Mouse (Mus musculus) myocyte (in vitro differentiated cells): ENCODE data around the gene Clcnka. TPM values are rescaled to one million over a fixed set of nuclear protein-coding genes. Genes with fewer than 3 reads are reported as not detected.

ENCODE experiments used
- H3K27me3 ChIP-seq: one replicate; pipeline ENCODE4 v1.6.1; 2011; ENCODE audit not compliant: control insufficient read depth, insufficient read depth, insufficient read length
- H3K36me3 ChIP-seq: one replicate; pipeline ENCODE4 v1.6.1; 2011; ENCODE audit not compliant: control insufficient read depth, insufficient read depth
- H3K4me2 ChIP-seq: one replicate; pipeline ENCODE4 v1.6.1; 2011; ENCODE audit warnings: low read depth, control low read depth
- H3K4me3 ChIP-seq: one replicate; pipeline ENCODE4 v1.5.1; 2011; ENCODE audit warnings: mild to moderate bottlenecking, control low read depth, moderate library complexity
- H3K79me2 ChIP-seq: one replicate; pipeline ENCODE4 v1.6.1; 2011; ENCODE audit not compliant: control insufficient read depth, insufficient read depth
- H3ac ChIP-seq: one replicate; pipeline ENCODE4 v1.6.1; 2011; ENCODE audit not compliant: control insufficient read depth, insufficient read length
- CEBPB ChIP-seq: IDR thresholded peaks from 2 replicates; pipeline ENCODE4 v1.6.1; 2011; ENCODE audit warnings: mild to moderate bottlenecking, moderate library complexity; ENCODE audit not compliant: poor library complexity, insufficient read depth, severe bottlenecking
- E2F4 ChIP-seq: IDR thresholded peaks from one replicate; pipeline ENCODE4 v1.6.1; 2011; ENCODE audit warnings: mild to moderate bottlenecking, control low read depth, moderate library complexity; ENCODE audit not compliant: insufficient read depth
- MAX ChIP-seq: IDR thresholded peaks from one replicate; pipeline ENCODE4 v1.6.1; 2011; ENCODE audit warnings: low read depth, mild to moderate bottlenecking, control low read depth
- MYOD1 ChIP-seq, 3 experiments: IDR thresholded peaks; one replicate each; pipeline ENCODE4 v1.6.1; 2011; ENCODE audit warnings: control low read depth in 2 of 3, low read depth in 2 of 3, mild to moderate bottlenecking in 2 of 3, moderate library complexity in 1 of 3; ENCODE audit not compliant: insufficient read length in 2 of 3, control insufficient read depth in 1 of 3
- MYOG ChIP-seq, 3 experiments: IDR thresholded peaks; one replicate each; pipeline ENCODE4 v1.6.1; 2011; ENCODE audit warnings: control low read depth in 2 of 3, low read depth in 2 of 3, mild to moderate bottlenecking in 2 of 3; ENCODE audit not compliant: insufficient read length in 2 of 3, control insufficient read depth in 1 of 3, insufficient read depth in 1 of 3
- POLR2A ChIP-seq: IDR thresholded peaks from one replicate; pipeline ENCODE4 v1.6.1; 2011; ENCODE audit warnings: low read depth, mild to moderate bottlenecking, control low read depth, moderate library complexity; ENCODE audit not compliant: insufficient read length
- POLR2AphosphoS2 ChIP-seq: IDR thresholded peaks from one replicate; pipeline ENCODE4 v1.6.1; 2011; ENCODE audit warnings: low read depth, control low read depth; ENCODE audit not compliant: insufficient read length
- REST ChIP-seq: IDR thresholded peaks from one replicate; pipeline ENCODE4 v1.6.1; 2011; ENCODE audit warnings: mild to moderate bottlenecking, control low read depth, moderate library complexity; ENCODE audit not compliant: insufficient read depth, insufficient read length
- SRF ChIP-seq: IDR thresholded peaks from one replicate; pipeline ENCODE4 v1.6.1; 2011; ENCODE audit warnings: low read depth; ENCODE audit not compliant: control insufficient read depth, insufficient read length
- TCF12 ChIP-seq: IDR thresholded peaks from one replicate; pipeline ENCODE4 v1.6.1; 2011; ENCODE audit warnings: mild to moderate bottlenecking, control low read depth; ENCODE audit not compliant: poor library complexity, insufficient read depth, severe bottlenecking
- TCF3 ChIP-seq: IDR thresholded peaks from one replicate; pipeline ENCODE4 v1.6.1; 2011; ENCODE audit warnings: low read depth, control low read depth; ENCODE audit not compliant: insufficient read length
- USF1 ChIP-seq: IDR thresholded peaks from one replicate; pipeline ENCODE4 v1.6.1; 2011; ENCODE audit warnings: low read depth, mild to moderate bottlenecking, control low read depth, moderate library complexity
- polyA plus RNA-seq: library from polyadenylated mRNA; unstranded; fragments of >200 nt; fragmentation: generic; extraction: Trizol; gene quantifications from one replicate; pipeline ENCODE4 v1.2.1, GENCODE M21; 2012; ENCODE audit warnings: missing spikeins

The Clcnka gene
- polyA plus RNA-seq, 1 experiment, result 0.85 TPM

- no peak overlapping the region for H3K4me3 ChIP-seq
- no peaks in the 10 kb centered on the region for H3K79me2 ChIP-seq
- H3ac ChIP-seq, result no peak overlapping the region
- H3K4me2 ChIP-seq, result no peak overlapping the region
- no peaks in the 10 kb centered on the region for H3K36me3 ChIP-seq
- H3K27me3 ChIP-seq, result no peaks in the 10 kb centered on the region
- TF ChIP-seq TCF12 (no peak), TCF3 (no peak), MYOG (IDR thresholded peaks at IDR 0.05; ENCODE audit: control insufficient read depth in 1 of 3, insufficient read depth in 1 of 3, insufficient read length in 2 of 3, low read depth in 2 of 3) (no peak), E2F4 (no peak), POLR2A (no peak), MYOD1 (IDR thresholded peaks at IDR 0.05; ENCODE audit: control insufficient read depth in 1 of 3, insufficient read length in 2 of 3, low read depth in 2 of 3) (no peak), MAX (no peak), REST (no peak), USF1 (no peak), SRF (no peak), CEBPB (no peak), POLR2AphosphoS2 (no peak)
Measured at GRCm38 (mm10) chr4:141353868-141354267, 44.7 kb downstream of the Clcnka start.

- Histone ChIP-seq H3K4me3 (no peak overlapping the region), H3K4me2 (no peak overlapping the region), H3K36me3 (no peaks in the 10 kb centered on the region), H3K79me2 (no peaks in the 10 kb centered on the region), H3K27me3 (no peaks in the 10 kb centered on the region), H3ac (no peak overlapping the region)
- TF ChIP-seq POLR2AphosphoS2, result no peak
- TF ChIP-seq SRF, result no peak
- TF ChIP-seq MYOG (IDR thresholded peaks at IDR 0.05; ENCODE audit: control insufficient read depth in 1 of 3, insufficient read depth in 1 of 3, insufficient read length in 2 of 3, low read depth in 2 of 3), result no peak
Measured at GRCm38 (mm10) chr4:141352986-141353385, 45.5 kb downstream of the Clcnka start.

- Histone ChIP-seq H3K4me2 (no peak overlapping the region), H3K79me2 (no peaks in the 10 kb centered on the region), H3K4me3 (no peak overlapping the region), H3K36me3 (no peaks in the 10 kb centered on the region), H3ac (no peak overlapping the region), H3K27me3 (no peaks in the 10 kb centered on the region)
- no peak for TF ChIP-seq REST
- no peak for TF ChIP-seq TCF3
- TF ChIP-seq MYOG (IDR thresholded peaks at IDR 0.05; ENCODE audit: control insufficient read depth in 1 of 3, insufficient read depth in 1 of 3, insufficient read length in 2 of 3, low read depth in 2 of 3), result no peak
- no peak for TF ChIP-seq POLR2AphosphoS2
- TF ChIP-seq E2F4, result no peak
- no peak for TF ChIP-seq MYOD1 (IDR thresholded peaks at IDR 0.05; ENCODE audit: control insufficient read depth in 1 of 3, insufficient read length in 2 of 3, low read depth in 2 of 3)
- no peak for TF ChIP-seq POLR2A
- no peak for TF ChIP-seq TCF12
- no peak for TF ChIP-seq SRF
- TF ChIP-seq MAX, result no peak
- no peak for TF ChIP-seq CEBPB
- TF ChIP-seq USF1, result no peak
Measured at GRCm38 (mm10) chr4:141351972-141352371, 46.6 kb downstream of the Clcnka start.

GRCm38 (mm10) chr4:141350015-141350414, 48.5 kb downstream of the Clcnka start:
- H3K79me2 ChIP-seq, result no peaks in the 10 kb centered on the region
- H3ac ChIP-seq, result no peak overlapping the region
- H3K36me3 ChIP-seq, result no peaks in the 10 kb centered on the region
- no peak for TF ChIP-seq REST
- H3K4me2 ChIP-seq, result no peak overlapping the region
- no peaks in the 10 kb centered on the region for H3K27me3 ChIP-seq
- no peak overlapping the region for H3K4me3 ChIP-seq

GRCm38 (mm10) chr4:141348616-141349015, 49.9 kb downstream of the Clcnka start:
- Histone ChIP-seq H3K79me2 (no peaks in the 10 kb centered on the region), H3K4me2 (no peak overlapping the region), H3K27me3 (no peaks in the 10 kb centered on the region), H3K36me3 (no peaks in the 10 kb centered on the region), H3ac (no peak overlapping the region), H3K4me3 (no peak overlapping the region)
- TF ChIP-seq TCF12 (no peak), MYOD1 (IDR thresholded peaks at IDR 0.05; ENCODE audit: control insufficient read depth in 1 of 3, insufficient read length in 2 of 3, low read depth in 2 of 3) (no peak), POLR2AphosphoS2 (no peak), POLR2A (no peak), MYOG (IDR thresholded peaks at IDR 0.05; ENCODE audit: control insufficient read depth in 1 of 3, insufficient read depth in 1 of 3, insufficient read length in 2 of 3, low read depth in 2 of 3) (no peak), USF1 (no peak), REST (no peak), TCF3 (no peak), MAX (no peak), SRF (no peak), E2F4 (no peak), CEBPB (no peak)
